In the genomic region with DNA sequence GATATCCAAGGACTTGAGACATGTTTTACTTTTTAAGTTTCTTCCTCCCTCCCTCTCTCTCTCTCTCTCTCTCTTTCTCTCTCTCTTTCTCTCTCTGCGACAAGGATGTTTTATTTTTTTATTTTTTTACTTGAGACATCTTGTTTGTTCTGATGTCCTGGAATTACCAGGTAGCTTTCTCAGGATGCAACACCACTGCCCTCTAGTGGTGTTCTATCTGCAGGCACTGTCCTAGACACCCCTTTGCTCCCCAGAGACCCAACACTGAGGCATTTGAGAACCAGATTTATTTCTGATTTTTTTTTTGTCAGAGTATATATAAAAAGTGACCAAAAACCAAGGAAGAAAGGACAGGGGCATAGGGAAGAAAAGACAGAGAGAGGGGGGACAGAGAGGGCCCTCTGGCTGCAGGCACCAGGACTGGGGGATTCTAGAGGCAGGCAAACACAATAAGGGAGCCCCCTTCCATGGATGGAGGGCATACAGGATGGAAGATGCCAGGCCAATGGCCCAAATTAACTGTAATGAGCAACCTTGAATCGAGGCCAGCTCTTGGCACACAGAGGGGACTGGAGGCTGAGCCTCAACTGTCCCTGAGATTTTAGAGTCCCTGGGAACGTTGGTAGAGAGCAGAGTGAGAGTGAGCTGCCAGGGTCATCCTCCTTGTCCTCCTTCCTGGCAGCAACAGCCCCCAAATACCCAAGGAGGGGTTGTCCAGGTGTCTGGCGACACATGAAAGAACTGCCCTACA, we compare ENCODE assay signal across 8 mouse cellular contexts. TPM values are rescaled to one million over a fixed set of nuclear protein-coding genes. Genes with fewer than 3 reads are reported as not detected.
DNase-seq lines count a peak whose midpoint lies in the region; ATAC-seq and TF ChIP-seq lines count a peak whose summit lies in the region.

No protein-coding gene starts in this region.

- H3K9me3 ChIP-seq in liver, embryonic 14.5 days (ENCODE audit: control insufficient read depth, low read length), result no peaks in the 10 kb centered on the region
- H3K9me3 ChIP-seq in liver, embryonic 11.5 days (ENCODE audit: control insufficient read depth, low read length), result no peaks in the 10 kb centered on the region
- H3K9me3 ChIP-seq in embryonic facial prominence, embryonic 13.5 days, result no peaks in the 10 kb centered on the region

- H3K4me1 ChIP-seq in liver, embryonic 14.5 days (replicated peaks; ENCODE audit: control insufficient read depth in 2 of 2, insufficient read depth in 2 of 2, low read length in 1 of 2), result peaks cover 15 to 17% of the 10 kb centered on the region in 2 experiments
- peaks cover 33% of the 10 kb centered on the region for H3K4me1 ChIP-seq in liver, embryonic 11.5 days (replicated peaks; ENCODE audit: control insufficient read depth, insufficient read depth, low read length)
- H3K4me1 ChIP-seq in embryonic facial prominence, embryonic 13.5 days, result peaks cover 30% of the 10 kb centered on the region

- 64% methylated on average over 4 of the region's 4 CpGs for WGBS in liver, embryonic 14.5 days (ENCODE audit: insufficient replicate concordance)
- 77% methylated on average over 4 of the region's 4 CpGs for WGBS in liver, embryonic 11.5 days
- WGBS in embryonic facial prominence, embryonic 13.5 days, result 66% methylated on average over 4 of the region's 4 CpGs

- H3K9ac ChIP-seq in liver, embryonic 14.5 days (replicated peaks), result no peak overlapping the region
- no peak overlapping the region for H3K9ac ChIP-seq in liver, embryonic 11.5 days (ENCODE audit: low read depth, low read length)
- 0 out of 2 replicates have a peak overlapping the region, but pooled peaks have one; percentile 12 for H3K9ac ChIP-seq in embryonic facial prominence, embryonic 13.5 days

- no peak for TF ChIP-seq EP300 in liver, embryonic 14.5 days (IDR thresholded peaks at IDR 0.05; ENCODE audit: low read depth)

- no peak overlapping the region for H3K4me3 ChIP-seq in liver, embryonic 14.5 days (ENCODE audit: insufficient read depth in 1 of 2, low read depth in 2 of 2, low read length in 2 of 2)
- no peak overlapping the region for H3K4me3 ChIP-seq in liver, embryonic 11.5 days (ENCODE audit: low read depth, low read length)
- no peak overlapping the region for H3K4me3 ChIP-seq in embryonic facial prominence, embryonic 13.5 days

- ATAC-seq in frontal cortex, adult (ENCODE audit: low TSS enrichment), result no peak
- no peak for ATAC-seq in liver, embryonic 14.5 days (ENCODE audit: insufficient read depth)
- no peak for ATAC-seq in liver, embryonic 11.5 days (replicated peaks; ENCODE audit: low FRiP score)
- no peak for ATAC-seq in embryonic facial prominence, embryonic 13.5 days (ENCODE audit: insufficient number of reproducible peaks, insufficient read depth, low FRiP score, low TSS enrichment, low read depth)

- H3K27ac ChIP-seq in liver, embryonic 14.5 days, result no peak overlapping the region
- no peak overlapping the region for H3K27ac ChIP-seq in liver, embryonic 11.5 days (ENCODE audit: low read depth, low read length)
- no peak overlapping the region for H3K27ac ChIP-seq in embryonic facial prominence, embryonic 13.5 days

- H3K36me3 ChIP-seq in liver, embryonic 14.5 days (replicated peaks; ENCODE audit: control insufficient read depth, insufficient read depth, low read depth), result no peaks in the 10 kb centered on the region
- H3K36me3 ChIP-seq in liver, embryonic 11.5 days (ENCODE audit: control insufficient read depth, insufficient read depth, low read length), result peaks cover 3% of the 10 kb centered on the region; the same call in 1 of the 2 replicates
- H3K36me3 ChIP-seq in embryonic facial prominence, embryonic 13.5 days, result peaks cover 4% of the 10 kb centered on the region

- peaks cover 14% of the 10 kb centered on the region for H3K27me3 ChIP-seq in liver, embryonic 14.5 days (ENCODE audit: control insufficient read depth, insufficient read depth, low read length)
- H3K27me3 ChIP-seq in liver, embryonic 11.5 days (replicated peaks; ENCODE audit: control insufficient read depth, insufficient read depth, low read length), result no peaks in the 10 kb centered on the region; the same call in 1 of the 2 replicates
- peaks cover 27% of the 10 kb centered on the region for H3K27me3 ChIP-seq in embryonic facial prominence, embryonic 13.5 days

- peak; percentile 70 for TF ChIP-seq CTCF in liver, embryonic 14.5 days (IDR thresholded peaks at IDR 0.05; ENCODE audit: low read depth)

- DNase-seq in frontal cortex, postnatal 14 days (ENCODE audit: low spot score in 2 of 2), result peak; percentile 9 to 12
- DNase-seq in liver, embryonic 14.5 days (ENCODE audit: low read depth in 3 of 3, low spot score in 3 of 3), result no peak
- no peak for DNase-seq in liver, embryonic 11.5 days (ENCODE audit: low spot score)
- peak; percentile 75 for DNase-seq in adipocyte (ENCODE audit: low spot score)
- DNase-seq in testis, postnatal 10 days (ENCODE audit: low spot score), result peak; percentile 44
- no peak for DNase-seq in gastrocnemius, postnatal 25 days

- H3K4me2 ChIP-seq in liver, embryonic 14.5 days (ENCODE audit: low read depth), result no peak overlapping the region
- no peak overlapping the region for H3K4me2 ChIP-seq in liver, embryonic 11.5 days
- H3K4me2 ChIP-seq in embryonic facial prominence, embryonic 13.5 days, result no peak overlapping the region

RNA-seq across cellular contexts. Expression of gene Zfp512b, which starts 2.5 kb away (rescaled TPM):
- 8.8 and 9.5 TPM in 2 replicates for polyA plus RNA-seq in liver, embryonic 14.5 days (2012; rRNA removed)
- 4.4 and 6.5 TPM in 2 replicates for polyA plus RNA-seq in liver, embryonic 14.5 days (2014; fragmentation: Nextera tagmentation; extraction: Ambion mirVana)
- 31.2 and 33.9 TPM in 2 replicates for polyA plus RNA-seq in liver, embryonic 11.5 days (2014; fragmentation: Nextera tagmentation; extraction: Ambion mirVana)
- polyA plus RNA-seq in embryonic facial prominence, embryonic 13.5 days (2015; fragmentation: Nextera tagmentation; extraction: Ambion mirVana), result 70.9 and 81.1 TPM in 2 replicates
- 10 to 100 TPM; 17.2 to 17.4 TPM for total RNA-seq in gastrocnemius, postnatal 25 days (2021)

RNA-seq across cellular contexts. Expression of gene Prpf6, which starts 3.5 kb away (rescaled TPM):
- polyA plus RNA-seq in liver, embryonic 14.5 days (2012; rRNA removed), result 9.5 and 15.7 TPM in 2 replicates
- polyA plus RNA-seq in liver, embryonic 14.5 days (2014; fragmentation: Nextera tagmentation; extraction: Ambion mirVana), result 22.3 and 25.9 TPM in 2 replicates
- polyA plus RNA-seq in liver, embryonic 11.5 days (2014; fragmentation: Nextera tagmentation; extraction: Ambion mirVana), result 63.0 and 68.5 TPM in 2 replicates
- 64.0 and 68.9 TPM in 2 replicates for polyA plus RNA-seq in embryonic facial prominence, embryonic 13.5 days (2015; fragmentation: Nextera tagmentation; extraction: Ambion mirVana)
- 10 to 100 TPM; 23.2 to 28.2 TPM for total RNA-seq in gastrocnemius, postnatal 25 days (2021)

RNA-seq across cellular contexts. Expression of gene Samd10, which starts 3.9 kb away (rescaled TPM):
- 1.6 TPM in 2 replicates for polyA plus RNA-seq in liver, embryonic 14.5 days (2012; rRNA removed)
- 1.5 TPM in 2 replicates for polyA plus RNA-seq in liver, embryonic 14.5 days (2014; fragmentation: Nextera tagmentation; extraction: Ambion mirVana)
- polyA plus RNA-seq in liver, embryonic 11.5 days (2014; fragmentation: Nextera tagmentation; extraction: Ambion mirVana), result 6.2 and 6.8 TPM in 2 replicates
- polyA plus RNA-seq in embryonic facial prominence, embryonic 13.5 days (2015; fragmentation: Nextera tagmentation; extraction: Ambion mirVana), result 9.3 and 10.4 TPM in 2 replicates
- 1 to 10 TPM in 1 of 2 experiments, under 1 TPM in 1; 0.97 to 1.1 TPM for total RNA-seq in gastrocnemius, postnatal 25 days (2021)

RNA-seq across cellular contexts. Expression of gene Uckl1, which starts 10.4 kb away (rescaled TPM):
- 30.8 and 33.3 TPM in 2 replicates for polyA plus RNA-seq in liver, embryonic 14.5 days (2012; rRNA removed)
- polyA plus RNA-seq in liver, embryonic 14.5 days (2014; fragmentation: Nextera tagmentation; extraction: Ambion mirVana), result 18.7 and 21.6 TPM in 2 replicates
- polyA plus RNA-seq in liver, embryonic 11.5 days (2014; fragmentation: Nextera tagmentation; extraction: Ambion mirVana), result 44.5 and 51.2 TPM in 2 replicates
- 41.1 and 57.1 TPM in 2 replicates for polyA plus RNA-seq in embryonic facial prominence, embryonic 13.5 days (2015; fragmentation: Nextera tagmentation; extraction: Ambion mirVana)
- total RNA-seq in gastrocnemius, postnatal 25 days (2021), result 10 to 100 TPM; 23.9 to 26.5 TPM

Comparison
In these comparisons a context has a peak if more than half of its experiments do, and no peak if none do; other contexts are left out.
1. DNase-seq: peak in frontal cortex, postnatal 14 days (2 of 2), adipocyte (single experiment) and testis, postnatal 10 days (single experiment); none in liver, embryonic 14.5 days (0 of 3), liver, embryonic 11.5 days (single experiment) and gastrocnemius, postnatal 25 days (single experiment).